Mouse (Mus musculus): ENCODE results near the gene Bcl2l13. TPM values are rescaled to one million over a fixed set of nuclear protein-coding genes. Genes with fewer than 3 reads are reported as not detected.
"Not testable (repeated sequence)": the region's sequence is repeated elsewhere in the genome, so short reads cannot be mapped to it uniquely, and the experiment has no call there.

The Bcl2l13 gene
- total and polyA plus RNA-seq, 3 experiments: 37.0 to 450 (median 85.0) TPM

DNA sequence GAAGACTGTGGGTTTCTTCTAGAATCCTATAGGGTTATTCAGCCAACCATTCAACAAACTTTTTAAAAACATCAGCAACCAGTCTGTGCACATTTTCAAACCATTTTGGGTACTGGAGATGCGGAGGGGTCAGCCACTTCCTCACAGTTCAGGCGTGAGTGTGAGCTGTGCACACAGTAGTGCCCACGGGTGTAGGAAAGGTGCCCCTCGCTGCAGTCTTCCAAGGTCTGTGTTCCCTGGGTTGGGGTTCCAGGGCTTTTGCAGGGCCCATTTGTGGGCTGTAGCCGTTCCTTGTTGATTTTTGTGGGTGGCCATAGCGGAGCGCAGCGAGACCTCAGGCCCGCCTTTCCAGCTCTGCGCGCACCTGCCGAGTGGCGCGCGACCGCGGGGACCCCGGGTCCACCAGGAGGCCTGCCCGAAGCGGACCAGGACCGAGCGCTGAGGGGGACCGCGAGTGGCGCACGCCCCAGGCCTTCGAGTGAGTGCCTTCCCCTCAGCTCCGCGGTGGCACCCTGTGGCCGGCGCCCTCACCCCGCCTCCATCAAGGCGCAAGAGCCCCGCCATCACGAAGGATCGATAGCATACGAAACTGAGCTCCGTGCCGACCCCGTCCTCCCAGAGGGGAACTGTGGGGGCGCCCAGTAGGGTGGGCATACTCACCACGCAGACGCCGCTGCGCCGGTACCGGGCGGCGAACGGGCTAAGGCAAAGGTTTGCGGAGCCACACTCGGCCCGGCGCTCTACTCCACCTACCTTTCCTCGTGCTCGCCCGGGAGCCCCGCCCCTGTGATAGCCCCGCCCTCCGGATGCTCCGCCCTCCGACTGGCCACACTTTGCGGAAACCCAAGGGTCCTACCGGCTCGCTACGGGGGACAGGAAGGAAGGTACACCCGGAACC is 80.3 kb downstream of the Bcl2l13 start, which contains the start of gene Bid:
TSS of gene Bid (minus strand) at position 780 of the 898 bp plus-strand sequence.
- Histone ChIP-seq H3K4me1 (ENCODE audit: insufficient read depth, low read depth, low read length) (peaks cover 62% of the 10 kb centered on the region), H3K4me3 (ENCODE audit: low read depth, low read length) (peak within 1 kb of the TSS; percentile 91), H3K36me3 (replicated peaks) (peaks cover 38% of the 10 kb centered on the region), H3K9me3 (replicated peaks) (no peaks in the 10 kb centered on the region), H3K27me3 (ENCODE audit: insufficient read depth, low read length) (no peaks in the 10 kb centered on the region)
- ATAC-seq (ENCODE audit: extremely low read depth, insufficient number of reproducible peaks, low FRiP score, poor library complexity, severe bottlenecking) (peak; percentile 83), DNase-seq (ENCODE audit: low spot score) (peak; percentile 82)
- TF ChIP-seq TAL1 (conservative IDR thresholded peaks at IDR 0.05; ENCODE audit: low read depth, low read length) (no peak), GATA1 (IDR thresholded peaks at IDR 0.05; ENCODE audit: borderline replicate concordance, low read length) (no peak), POLR2AphosphoS5 (IDR thresholded peaks at IDR 0.05; ENCODE audit: insufficient replicate concordance, low read depth, low read length) (no peak), CTCF (IDR thresholded peaks at IDR 0.05; ENCODE audit: low read depth, low read length) (no peak), GATA2 (IDR thresholded peaks at IDR 0.05; ENCODE audit: borderline replicate concordance, low read depth, low read length) (no peak)

- peaks cover 29% of the 10 kb centered on the region for H3K36me3 ChIP-seq (replicated peaks)
- DNase-seq (ENCODE audit: low spot score); H3K27me3 ChIP-seq (ENCODE audit: insufficient read depth, low read length); H3K9me3 ChIP-seq (replicated peaks); ATAC-seq (ENCODE audit: extremely low read depth, insufficient number of reproducible peaks, low FRiP score, poor library complexity, severe bottlenecking): not testable (repeated sequence)
- H3K4me1 ChIP-seq (ENCODE audit: insufficient read depth, low read depth, low read length): peaks cover 53% of the 10 kb centered on the region
- peak overlapping the region; percentile 91 for H3K4me3 ChIP-seq (ENCODE audit: low read depth, low read length)
Measured at GRCm38 (mm10) chr6:120916972-120917881, 81.2 kb downstream of the Bcl2l13 start.

DNA sequence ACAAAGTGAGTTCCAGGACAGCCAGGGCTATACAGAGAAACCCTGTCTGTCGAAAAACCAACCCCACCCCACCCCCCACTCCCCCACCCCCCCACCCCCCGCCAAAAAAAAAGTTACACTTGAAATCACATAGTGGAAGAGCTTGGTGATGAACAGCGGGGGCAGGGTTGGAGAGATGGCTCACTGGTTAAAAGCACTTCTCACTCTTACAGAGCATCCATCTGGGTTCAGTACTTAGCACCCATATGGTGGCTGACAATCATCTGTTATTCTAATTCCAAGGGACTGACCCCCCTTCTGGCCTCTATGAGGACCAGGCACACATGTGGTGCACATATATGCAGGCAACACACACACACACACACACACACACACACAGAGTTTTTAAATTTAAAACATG is 82.0 kb downstream of the Bcl2l13 start:
- TF ChIP-seq TAL1 (conservative IDR thresholded peaks at IDR 0.05; ENCODE audit: low read depth, low read length) (no peak), GATA2 (IDR thresholded peaks at IDR 0.05; ENCODE audit: borderline replicate concordance, low read depth, low read length) (no peak), POLR2AphosphoS5 (IDR thresholded peaks at IDR 0.05; ENCODE audit: insufficient replicate concordance, low read depth, low read length) (no peak), GATA1 (IDR thresholded peaks at IDR 0.05; ENCODE audit: borderline replicate concordance, low read length) (no peak), CTCF (IDR thresholded peaks at IDR 0.05; ENCODE audit: low read depth, low read length) (no peak)

DNA sequence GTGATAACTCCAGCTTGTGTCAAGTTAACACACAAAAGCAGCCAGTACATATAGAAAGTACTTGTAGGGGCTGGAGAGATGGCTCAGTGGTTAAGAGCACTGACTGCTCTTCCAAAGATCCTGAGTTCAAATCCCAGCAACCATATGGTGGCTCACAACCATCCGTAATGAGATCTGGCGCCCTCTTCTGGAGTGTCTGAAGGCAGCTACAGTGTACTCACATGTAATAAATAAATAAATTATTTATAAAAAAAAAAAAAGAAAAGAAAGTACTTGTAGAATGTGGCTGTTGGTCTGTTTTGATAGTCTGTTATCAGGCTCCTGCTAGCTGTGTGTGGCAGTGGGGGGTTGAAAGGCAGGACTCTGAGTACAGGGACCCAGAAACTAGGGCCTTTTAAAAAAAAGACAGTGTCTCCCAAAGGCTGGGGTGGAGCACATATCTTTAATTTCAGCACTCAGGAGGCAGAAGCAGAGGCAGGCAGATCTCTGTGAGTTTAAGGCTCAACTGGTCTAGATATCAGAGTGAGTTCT is 88.8 kb downstream of the Bcl2l13 start:
- H3K4me1 ChIP-seq (ENCODE audit: insufficient read depth, low read depth, low read length): peaks cover 12% of the 10 kb centered on the region; the same call in 1 of the 2 replicates
- not testable (repeated sequence) for H3K4me3 ChIP-seq (ENCODE audit: low read depth, low read length); H3K27me3 ChIP-seq (ENCODE audit: insufficient read depth, low read length); DNase-seq (ENCODE audit: low spot score); H3K9me3 ChIP-seq (replicated peaks)
- H3K36me3 ChIP-seq (replicated peaks): peaks cover 11% of the 10 kb centered on the region
- peak; percentile 28; the same call in 1 of the 2 replicates for ATAC-seq (ENCODE audit: extremely low read depth, insufficient number of reproducible peaks, low FRiP score, poor library complexity, severe bottlenecking)

More for the DNA sequence above, 82.0 kb downstream of the Bcl2l13 start:
- Histone ChIP-seq H3K36me3 (replicated peaks) (peaks cover 21% of the 10 kb centered on the region), H3K9me3 (replicated peaks) (no peaks in the 10 kb centered on the region), H3K4me1 (ENCODE audit: insufficient read depth, low read depth, low read length) (peaks cover 46% of the 10 kb centered on the region), H3K27me3 (ENCODE audit: insufficient read depth, low read length) (no peaks in the 10 kb centered on the region), H3K4me3 (ENCODE audit: low read depth, low read length) (no peak overlapping the region; the same call in 1 of the 2 replicates)
- no peak for ATAC-seq (ENCODE audit: extremely low read depth, insufficient number of reproducible peaks, low FRiP score, poor library complexity, severe bottlenecking)
- no peak for DNase-seq (ENCODE audit: low spot score)

DNA sequence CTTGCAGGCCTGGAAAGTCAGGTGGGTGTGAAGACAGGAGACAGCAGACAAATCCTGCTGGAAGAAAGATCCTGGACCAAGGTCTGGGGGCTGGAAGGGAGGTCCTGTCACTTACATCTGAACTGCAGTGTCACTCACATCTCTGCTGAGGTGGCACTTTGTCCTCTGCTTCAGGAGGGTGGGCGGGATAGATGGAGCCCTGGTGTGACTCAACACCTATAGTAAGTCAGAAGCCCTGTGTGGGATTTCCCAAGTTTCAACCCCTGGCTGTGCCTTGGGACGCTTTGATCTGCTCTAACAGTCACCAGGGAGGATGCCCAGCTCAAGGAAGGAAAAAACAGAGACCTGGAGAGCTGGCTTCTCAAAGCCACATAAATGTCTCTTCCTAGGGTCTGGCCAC is 90.9 kb downstream of the Bcl2l13 start:
- peaks cover 28% of the 10 kb centered on the region for H3K4me1 ChIP-seq (ENCODE audit: insufficient read depth, low read depth, low read length)
- TF ChIP-seq TAL1 (conservative IDR thresholded peaks at IDR 0.05; ENCODE audit: low read depth, low read length): no peak
- TF ChIP-seq GATA1 (IDR thresholded peaks at IDR 0.05; ENCODE audit: borderline replicate concordance, low read length): no peak
- TF ChIP-seq CTCF (IDR thresholded peaks at IDR 0.05; ENCODE audit: low read depth, low read length): no peak
- no peak for TF ChIP-seq POLR2AphosphoS5 (IDR thresholded peaks at IDR 0.05; ENCODE audit: insufficient replicate concordance, low read depth, low read length)
- no peak for TF ChIP-seq GATA2 (IDR thresholded peaks at IDR 0.05; ENCODE audit: borderline replicate concordance, low read depth, low read length)
- H3K27me3 ChIP-seq (ENCODE audit: insufficient read depth, low read length): no peaks in the 10 kb centered on the region
- ATAC-seq (ENCODE audit: extremely low read depth, insufficient number of reproducible peaks, low FRiP score, poor library complexity, severe bottlenecking) (no peak), DNase-seq (ENCODE audit: low spot score) (no peak)
- H3K4me3 ChIP-seq (ENCODE audit: low read depth, low read length): no peak overlapping the region
- peaks cover 31% of the 10 kb centered on the region for H3K36me3 ChIP-seq (replicated peaks)
- no peaks in the 10 kb centered on the region for H3K9me3 ChIP-seq (replicated peaks)

DNA sequence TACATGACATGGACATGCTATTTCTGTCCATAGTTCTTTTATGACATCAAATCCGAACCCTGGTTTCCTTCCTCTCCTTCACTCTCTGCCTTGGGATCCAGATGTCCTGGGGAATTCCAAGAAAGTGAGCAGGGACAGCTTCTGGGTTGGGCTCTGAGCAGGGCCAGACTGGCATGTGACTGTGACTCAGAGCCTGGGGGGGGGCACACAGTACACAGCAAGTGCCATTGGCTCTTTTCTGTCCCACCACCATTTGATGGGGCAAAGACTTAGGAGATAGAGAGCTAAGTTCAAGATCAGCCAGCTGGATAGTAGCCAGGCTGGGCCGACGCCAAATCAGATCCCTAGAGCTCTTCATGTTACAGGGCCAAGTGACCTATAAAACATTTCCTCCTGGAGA is 91.8 kb downstream of the Bcl2l13 start:
- H3K36me3 ChIP-seq (replicated peaks): peaks cover 39% of the 10 kb centered on the region
- H3K27me3 ChIP-seq (ENCODE audit: insufficient read depth, low read length): no peaks in the 10 kb centered on the region
- no peaks in the 10 kb centered on the region for H3K9me3 ChIP-seq (replicated peaks)
- DNase-seq (ENCODE audit: low spot score) (no peak), ATAC-seq (ENCODE audit: extremely low read depth, insufficient number of reproducible peaks, low FRiP score, poor library complexity, severe bottlenecking) (no peak)
- H3K4me1 ChIP-seq (ENCODE audit: insufficient read depth, low read depth, low read length): peaks cover 28% of the 10 kb centered on the region
- no peak overlapping the region for H3K4me3 ChIP-seq (ENCODE audit: low read depth, low read length)
- TF ChIP-seq POLR2AphosphoS5 (IDR thresholded peaks at IDR 0.05; ENCODE audit: insufficient replicate concordance, low read depth, low read length): no peak
- no peak for TF ChIP-seq GATA1 (IDR thresholded peaks at IDR 0.05; ENCODE audit: borderline replicate concordance, low read length)
- TF ChIP-seq GATA2 (IDR thresholded peaks at IDR 0.05; ENCODE audit: borderline replicate concordance, low read depth, low read length): no peak
- TF ChIP-seq TAL1 (conservative IDR thresholded peaks at IDR 0.05; ENCODE audit: low read depth, low read length): no peak
- no peak for TF ChIP-seq CTCF (IDR thresholded peaks at IDR 0.05; ENCODE audit: low read depth, low read length)

Measured in G1E (cell line).